Mouse (Mus musculus) neutrophil, adult 5-6 weeks (primary cell): ENCODE data around the gene Xpot. TPM values are rescaled to one million over a fixed set of nuclear protein-coding genes. Genes with fewer than 3 reads are reported as not detected.

Source experiments
- ATAC-seq: fragments of 151-379, 151-347 bp; 2 replicates; pipeline ENCODE4 v1.8.0; 2017; ENCODE audit warnings: mild to moderate bottlenecking, moderate TSS enrichment; ENCODE audit not compliant: insufficient number of reproducible peaks, poor library complexity, low FRiP score, severe bottlenecking; ENCODE audit errors: extremely low read depth
- total RNA-seq: library from RNA; stranded (forward); fragments of 200-1000 nt; gene quantifications from 2 replicates; pipeline ENCODE4 v1.2.3, GENCODE M21; 2017

The Xpot gene
- total RNA-seq, 1 experiment from 2014 or later, result 44.0 TPM

DNA sequence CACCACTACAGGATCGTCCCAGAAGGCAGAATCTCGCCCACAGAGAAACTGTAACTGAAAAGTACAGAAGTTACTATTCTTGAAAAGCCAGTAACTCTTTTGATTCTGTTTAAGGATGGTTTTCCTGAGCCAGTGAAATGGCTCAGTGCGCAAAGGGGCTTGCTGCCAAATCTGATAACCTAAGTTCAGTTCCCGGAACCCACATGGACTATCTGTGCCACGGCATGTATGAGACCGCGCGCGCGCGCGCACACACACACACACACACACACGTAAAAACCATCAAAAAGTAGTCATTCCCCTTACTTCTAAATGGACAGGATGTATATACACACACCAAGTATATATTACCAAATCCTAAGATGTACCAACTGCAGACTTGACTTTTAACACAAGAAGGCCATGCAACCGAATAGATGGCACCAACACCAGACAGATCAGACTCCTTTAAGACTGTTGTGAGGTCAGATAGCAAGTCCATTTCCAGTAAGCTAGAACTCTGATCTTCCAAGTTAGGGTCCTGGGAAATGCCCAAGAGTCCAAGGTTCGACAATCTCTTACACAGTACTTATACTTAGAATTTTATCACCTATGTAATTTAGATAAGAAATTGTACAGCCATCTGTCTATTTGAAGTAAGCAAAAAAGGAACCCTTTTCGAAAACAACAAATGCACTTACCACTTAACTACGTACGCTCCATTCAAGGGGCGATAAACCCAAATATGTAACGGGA, 40.9 kb downstream of the Xpot start:
- no peak for ATAC-seq

DNA sequence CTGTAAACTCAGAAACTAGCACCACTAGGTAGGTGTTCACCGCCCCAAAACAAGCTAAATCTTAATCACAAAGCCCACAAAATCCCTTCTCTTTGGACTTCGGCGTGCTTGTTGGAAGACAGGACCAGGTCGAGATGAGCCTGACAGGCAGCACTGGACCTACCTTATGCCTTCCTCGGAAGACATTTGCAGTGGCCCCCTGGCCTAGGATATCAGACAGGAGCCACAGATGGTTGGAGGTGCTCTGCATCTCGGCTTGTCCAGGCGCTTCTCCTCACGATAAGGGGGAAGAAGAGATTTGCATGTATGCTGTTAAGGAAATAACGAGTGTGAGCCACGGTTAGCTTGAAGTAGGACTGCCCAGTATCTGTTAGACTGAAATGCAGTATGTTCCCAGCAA, 42.1 kb downstream of the Xpot start:
- ATAC-seq, result no peak

DNA sequence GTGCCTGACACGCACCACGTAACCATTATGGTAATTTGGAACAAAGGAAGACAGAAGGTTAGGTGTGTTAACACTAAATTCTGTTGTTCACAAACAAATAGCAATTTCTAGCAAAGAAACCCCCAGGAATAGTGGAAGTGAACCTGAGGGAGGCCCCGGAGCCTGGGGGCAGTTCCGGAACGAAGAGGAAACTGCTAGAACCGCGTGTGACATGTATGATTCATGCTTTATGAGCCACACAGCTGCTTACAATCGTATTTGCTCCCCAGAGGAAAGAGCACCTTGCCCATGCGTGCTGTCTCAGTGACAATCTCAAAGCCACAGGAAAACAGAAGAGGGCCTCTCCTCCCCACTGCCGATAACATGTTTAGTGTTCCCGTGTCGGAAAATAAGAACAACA, 43.1 kb downstream of the Xpot start:
- ATAC-seq, result peak; percentile 67

DNA sequence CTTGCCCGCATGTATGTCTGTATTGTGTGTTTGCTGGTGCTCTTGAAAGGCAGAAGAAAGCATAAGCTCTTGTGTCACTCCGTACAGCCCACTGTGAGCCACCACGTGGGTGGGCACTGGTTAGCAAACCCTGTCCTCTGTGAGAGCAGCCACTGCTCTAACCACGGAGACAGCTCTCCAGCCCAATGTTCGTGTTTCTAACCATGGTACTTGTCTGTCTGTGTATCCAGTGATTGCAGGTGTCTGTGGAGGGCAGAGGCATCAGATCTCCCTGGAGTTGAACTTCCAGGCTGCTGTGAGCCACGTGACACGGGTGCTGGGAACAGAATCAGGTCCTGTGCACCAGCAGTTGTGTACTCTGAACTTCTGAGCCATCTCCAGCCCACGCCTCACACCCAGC, 43.8 kb downstream of the Xpot start:
- ATAC-seq, result no peak

DNA sequence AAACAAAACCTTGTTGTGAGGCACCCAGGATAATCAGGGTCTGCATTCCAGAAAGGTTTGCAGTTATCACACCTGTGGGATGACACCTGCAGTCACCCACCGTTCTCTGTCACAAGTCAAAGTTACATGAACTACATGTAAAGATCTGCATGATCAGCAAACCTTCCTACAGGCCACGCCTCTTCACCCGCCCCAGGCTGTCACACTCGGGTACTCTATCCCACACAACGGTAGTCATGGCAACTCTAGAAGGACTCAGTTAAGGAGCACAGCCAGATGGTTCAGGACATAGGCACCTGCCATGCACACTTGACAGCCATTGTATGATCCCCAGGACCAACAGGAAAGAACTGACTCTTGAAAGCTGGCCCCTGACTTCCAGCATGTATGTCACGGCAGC, 44.7 kb downstream of the Xpot start:
- no peak for ATAC-seq

DNA sequence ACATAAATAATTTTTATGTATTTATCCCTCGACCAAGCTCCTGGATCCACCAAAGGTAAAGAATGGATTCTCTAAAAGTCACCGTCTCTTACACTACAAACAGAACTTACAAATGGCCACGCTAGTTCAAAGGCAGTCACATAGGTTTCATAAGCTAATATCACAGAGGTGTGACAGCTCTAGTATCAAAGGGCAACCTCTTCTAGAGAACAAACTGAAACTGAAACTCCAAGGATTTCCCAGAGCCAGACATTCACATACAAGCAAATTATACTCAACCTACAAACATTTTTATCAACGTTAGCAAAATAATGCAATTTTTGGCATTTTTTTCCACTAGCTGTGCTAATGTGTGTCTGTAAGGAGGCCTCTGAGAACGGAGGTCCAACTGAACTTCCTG, 45.8 kb downstream of the Xpot start:
- no peak for ATAC-seq

DNA sequence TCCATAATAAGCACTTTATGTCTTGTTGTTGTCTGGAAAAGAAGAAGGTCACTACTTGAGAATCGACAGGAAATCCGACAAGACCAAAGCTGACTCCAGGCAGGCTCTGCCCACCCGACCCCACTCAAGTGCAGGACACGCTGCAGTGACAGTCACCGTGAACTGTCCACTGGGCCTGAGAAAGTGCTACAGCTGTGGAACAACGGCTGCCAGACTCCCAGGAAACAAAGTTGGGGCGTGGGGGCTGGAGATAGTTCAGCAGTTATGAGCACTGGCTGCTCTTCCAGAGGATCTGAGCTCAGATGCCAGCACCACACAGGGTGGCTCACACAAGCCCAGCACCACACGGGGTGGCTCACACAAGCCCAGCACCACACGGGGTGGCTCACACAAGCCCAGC, 49.8 kb downstream of the Xpot start:
- ATAC-seq, result no peak

DNA sequence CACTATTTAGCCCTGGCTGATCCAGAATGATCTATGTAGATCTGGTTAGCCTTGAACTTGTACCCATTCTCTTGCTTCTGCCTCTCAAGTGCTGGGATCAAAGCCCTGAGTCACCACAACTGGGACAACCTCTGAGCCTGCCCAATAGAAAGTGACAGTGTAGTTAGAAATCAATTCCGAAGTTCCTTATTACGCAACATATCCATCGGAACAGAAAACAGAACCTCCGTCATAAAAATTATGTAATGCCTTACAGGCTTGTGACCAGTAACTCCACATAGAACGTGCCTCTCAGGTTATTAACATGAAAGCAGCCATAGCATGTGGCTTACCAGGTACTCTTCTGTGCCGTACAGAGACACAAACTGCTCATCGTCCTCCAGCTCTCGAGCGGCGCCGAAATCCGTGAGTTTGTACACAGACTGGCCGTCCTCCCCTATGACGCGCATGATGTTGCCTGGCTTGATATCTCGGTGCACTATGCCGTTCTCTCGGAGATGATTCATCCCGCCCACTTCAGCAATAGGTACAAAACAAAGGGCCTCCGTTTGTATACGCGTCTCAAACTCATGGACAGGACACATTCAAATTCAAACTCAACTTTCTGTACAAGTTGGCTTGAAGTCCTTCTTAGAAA, 54.5 kb downstream of the Xpot start:
- peak; percentile 36; the same call in 1 of the 2 replicates for ATAC-seq

DNA sequence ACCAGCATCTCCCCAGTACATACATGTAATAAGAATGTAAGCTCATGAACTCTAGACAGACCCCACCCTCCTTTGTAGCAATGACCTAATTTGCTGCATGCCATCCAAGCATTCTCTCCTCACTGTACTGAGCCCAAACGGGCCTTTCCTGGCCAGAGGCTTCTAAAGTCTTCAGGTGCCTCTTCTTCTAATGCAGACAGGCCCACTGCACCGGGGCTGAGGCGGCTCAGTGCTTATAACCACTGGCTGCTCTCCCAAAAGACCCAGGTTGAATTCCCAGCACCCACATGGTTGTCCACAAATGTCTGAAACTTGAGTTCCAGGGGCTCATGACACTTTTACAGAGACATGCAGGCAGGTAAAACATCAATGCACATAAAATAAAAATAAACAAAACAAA, 55.1 kb downstream of the Xpot start:
- ATAC-seq, result no peak

DNA sequence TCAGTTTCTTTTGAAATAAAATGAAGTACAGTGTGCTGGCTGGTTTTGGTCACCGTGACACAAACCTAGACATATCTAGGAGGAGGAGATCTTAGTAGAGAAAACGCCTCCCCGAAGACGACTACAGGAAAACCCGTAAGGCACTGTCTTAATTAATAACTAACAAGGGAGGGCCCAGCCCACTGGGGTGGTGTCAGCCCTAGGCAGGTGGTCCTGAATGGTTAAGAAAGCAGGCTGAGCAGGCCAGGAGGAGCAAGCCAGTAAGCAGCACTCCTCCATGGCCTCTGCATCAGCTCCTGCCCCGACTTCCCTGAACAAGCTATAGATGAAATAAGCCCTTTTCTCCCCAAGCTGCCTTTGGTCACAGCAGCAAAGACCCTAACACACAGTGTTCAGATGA, 56.3 kb downstream of the Xpot start:
- no peak for ATAC-seq

DNA sequence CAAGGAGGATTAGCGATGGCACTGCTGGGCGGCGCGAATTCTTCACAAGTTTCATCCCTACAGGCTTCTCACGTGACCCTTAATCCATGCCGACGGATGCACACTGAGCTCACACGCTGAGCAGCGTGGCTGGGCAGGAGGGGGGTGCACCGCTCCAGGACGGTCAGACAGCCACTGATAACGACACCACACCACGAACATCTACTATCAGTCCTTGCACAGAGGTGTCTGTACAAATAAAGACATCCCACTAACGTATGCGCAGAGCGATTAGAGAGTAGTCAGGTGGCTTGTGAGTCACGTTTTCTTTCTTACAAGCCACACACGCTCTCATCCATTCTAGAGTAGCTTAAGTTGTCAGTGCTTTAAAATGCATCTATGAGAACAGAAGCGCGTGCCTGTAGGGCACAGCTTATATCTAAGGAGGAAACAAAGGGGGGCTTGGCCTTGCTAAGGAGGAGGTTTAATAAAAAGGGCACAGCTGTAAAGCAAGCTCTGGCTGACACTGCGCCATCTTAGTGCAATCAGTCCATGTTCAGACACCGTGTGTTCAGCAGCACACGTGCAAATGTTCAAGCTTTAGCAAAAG, 57.0 kb downstream of the Xpot start:
- no peak for ATAC-seq

DNA sequence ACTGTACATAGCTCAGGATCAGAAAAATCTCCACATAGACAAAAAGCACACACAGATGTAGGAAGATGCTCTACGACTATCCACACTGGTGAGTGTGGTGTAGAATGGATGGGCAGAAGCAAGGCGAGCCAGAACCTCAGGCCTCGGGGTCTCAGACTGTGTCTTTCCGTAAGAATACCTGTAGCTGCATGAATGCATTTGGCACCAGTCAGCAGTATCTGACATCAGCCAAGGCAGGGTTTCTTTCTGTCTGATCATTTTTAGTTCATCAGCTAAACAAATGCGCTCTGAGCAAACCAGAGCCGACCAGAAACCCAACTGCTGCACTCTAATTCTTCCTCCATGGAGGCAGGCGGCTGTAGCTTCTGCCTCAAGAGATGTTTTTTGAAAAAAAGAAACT, 57.6 kb downstream of the Xpot start:
- ATAC-seq, result no peak

DNA sequence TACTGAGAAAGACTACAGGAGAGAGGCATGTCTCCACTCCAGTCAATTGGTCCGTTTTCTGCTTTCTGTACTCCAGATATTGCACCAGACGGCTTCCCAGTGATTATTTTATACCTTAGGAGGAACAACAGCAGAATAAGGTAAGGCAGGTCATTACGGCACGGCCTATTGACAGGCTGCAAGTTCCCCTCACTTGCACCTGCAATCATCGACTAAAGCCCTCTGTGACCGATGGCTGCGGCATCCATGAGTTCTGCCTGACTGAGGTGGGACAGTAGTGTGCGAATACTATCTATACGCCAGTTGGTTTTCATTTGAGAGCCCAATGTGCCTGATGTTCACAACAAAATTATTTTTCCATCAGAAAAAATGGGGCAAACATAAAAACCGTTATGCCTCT, 58.1 kb downstream of the Xpot start:
- ATAC-seq, result no peak

DNA sequence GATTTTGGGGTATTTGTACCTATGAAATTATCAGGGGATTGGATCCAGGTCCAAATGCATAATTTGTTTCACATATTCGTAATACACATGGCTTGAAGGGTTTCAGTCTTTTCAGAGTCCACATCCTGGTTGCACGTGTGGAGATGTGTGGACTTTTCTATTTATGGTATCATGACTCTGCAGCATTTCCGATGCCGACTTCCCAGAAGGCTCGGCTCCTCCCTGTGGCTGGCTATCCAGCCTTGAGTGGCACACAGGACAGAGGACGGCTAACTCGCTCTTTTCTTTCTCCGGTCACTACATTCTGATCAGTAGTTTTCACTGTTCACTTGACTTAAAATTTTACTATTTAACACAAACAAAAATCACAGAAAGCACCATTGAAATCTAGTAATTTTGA, 61.7 kb downstream of the Xpot start:
- no peak for ATAC-seq

DNA sequence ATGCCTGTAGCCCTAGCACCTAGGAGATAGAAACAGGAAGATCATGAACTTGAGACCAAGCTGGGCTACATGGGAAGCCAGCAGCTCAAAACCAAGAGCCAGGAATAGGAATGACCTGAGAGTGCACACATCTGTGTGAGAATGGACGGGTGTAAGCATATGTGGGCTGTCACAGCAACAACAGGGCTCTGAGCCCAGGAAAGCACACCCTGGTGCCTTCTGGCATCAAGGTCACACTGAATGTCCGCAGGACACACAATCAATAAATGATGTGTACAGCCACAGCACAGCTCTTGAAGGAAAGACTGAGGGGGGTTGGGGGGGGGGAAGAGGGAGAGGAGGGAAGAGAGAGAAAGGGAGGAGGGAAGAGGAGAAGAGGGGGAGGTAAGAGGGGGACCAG, 67.9 kb downstream of the Xpot start:
- no peak for ATAC-seq

DNA sequence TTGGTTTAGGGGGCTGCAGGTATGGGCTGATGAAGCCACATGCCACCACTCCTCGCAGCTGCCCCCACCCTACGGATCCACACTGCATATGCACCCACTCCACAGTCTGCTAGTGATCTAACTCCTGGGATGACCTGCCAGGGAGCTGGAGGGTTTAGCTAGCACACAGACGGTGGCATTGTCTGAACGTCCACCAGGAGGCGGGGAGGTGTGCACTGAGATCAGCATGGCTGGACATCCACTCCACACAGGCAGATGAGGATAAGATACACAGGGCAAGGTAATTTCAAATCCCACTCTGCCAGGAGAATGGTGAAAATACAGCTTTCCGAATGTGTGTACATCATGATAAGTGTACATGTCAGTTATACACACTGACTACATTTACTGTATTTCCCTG, 69.9 kb downstream of the Xpot start:
- ATAC-seq, result no peak

DNA sequence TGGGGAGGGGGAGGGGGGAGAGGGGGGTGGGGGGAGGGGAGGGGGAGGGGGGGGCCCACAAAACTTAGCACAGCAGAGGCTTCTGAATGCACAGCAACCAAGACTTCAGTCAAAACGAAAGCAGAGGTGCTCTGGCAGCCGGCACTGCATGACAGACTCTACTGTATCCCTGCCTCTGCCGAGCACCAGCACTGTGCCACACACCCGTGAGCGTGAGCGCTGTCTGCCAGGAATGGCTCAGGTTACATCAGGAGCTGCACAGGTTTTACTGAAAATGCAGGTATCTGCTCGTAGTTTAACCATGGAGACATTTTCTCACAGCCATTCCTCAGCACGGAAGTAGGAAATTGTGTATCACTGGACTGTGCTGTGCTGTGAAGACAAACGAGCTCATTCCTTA, 75.8 kb downstream of the Xpot start:
- no peak for ATAC-seq

DNA sequence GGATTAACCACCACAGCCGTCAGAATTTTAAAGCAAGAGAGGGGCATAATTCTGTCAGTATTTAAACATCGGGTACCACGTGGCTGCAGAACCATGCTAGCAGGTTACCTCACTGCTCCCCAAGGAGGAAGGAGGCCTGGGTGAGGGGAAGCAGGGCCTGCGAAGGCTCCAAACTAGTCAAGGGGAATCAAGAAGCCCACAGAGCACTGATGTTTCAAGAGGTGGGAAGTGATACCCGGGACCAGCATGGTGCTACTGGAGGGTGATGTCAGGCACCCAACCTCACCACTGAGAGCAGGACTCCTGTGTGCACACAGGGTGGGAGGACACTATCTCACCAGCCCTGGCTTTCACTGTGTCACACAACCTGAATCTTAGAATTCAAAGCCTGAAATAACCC, 76.5 kb downstream of the Xpot start:
- no peak for ATAC-seq

DNA sequence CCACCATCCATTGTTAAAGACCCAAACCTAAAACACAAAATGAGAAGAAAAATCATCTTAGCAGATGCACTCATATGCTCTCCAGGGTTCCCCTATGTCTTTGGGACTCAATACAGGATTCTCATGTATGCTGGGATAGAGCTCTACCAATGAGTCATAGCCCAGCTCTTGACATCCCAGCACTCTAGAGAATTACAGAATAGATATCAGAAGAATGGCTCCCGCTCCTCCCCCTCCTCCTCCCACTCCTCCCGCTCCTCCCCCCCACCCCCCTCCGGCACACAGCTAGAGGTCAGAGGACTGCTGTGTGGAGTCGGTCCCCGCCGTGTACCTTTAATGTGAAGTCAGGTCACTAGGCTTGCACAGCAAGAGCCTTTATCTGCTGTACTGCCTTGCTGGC, 79.0 kb downstream of the Xpot start:
- no peak for ATAC-seq

DNA sequence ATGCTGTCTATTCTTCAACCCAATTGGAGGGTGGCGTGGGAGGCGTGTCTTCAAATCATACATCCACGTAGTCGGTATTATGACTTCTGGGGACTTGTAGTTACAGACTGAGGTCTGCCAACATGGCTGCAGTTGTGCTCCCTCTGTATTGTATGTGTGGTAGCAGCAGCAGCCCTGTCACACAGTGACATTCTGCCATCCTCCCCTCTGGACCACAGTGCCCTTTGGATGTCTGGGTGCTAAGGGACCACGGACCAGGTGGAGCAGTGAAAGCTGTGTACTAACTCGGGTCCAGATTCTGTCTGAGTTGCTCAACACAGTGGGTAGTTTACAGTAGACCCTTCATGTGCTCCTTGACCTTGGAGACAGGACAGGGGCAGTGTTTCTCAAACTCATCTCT, 82.6 kb downstream of the Xpot start:
- ATAC-seq, result no peak

DNA sequence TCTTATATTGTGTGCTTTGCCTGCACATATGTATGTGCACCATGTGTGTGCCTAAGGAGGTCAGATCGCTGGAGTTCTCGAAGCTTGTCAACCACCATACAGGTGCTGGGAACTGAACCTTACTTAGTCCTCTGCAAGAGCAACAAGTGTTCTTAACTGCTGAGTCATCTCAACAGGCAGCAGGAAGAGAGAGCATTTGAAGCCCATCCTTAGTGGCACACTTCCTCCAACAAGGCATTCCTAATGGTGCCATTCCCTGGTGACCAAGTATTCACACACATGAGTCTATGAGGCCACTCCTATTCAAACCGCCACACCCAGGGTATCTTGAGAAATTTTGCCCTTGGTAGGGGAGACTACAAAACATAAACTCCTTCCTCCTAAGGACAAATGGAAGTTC, 84.0 kb downstream of the Xpot start:
- no peak for ATAC-seq
